Mouse (Mus musculus): ENCODE data around the gene Yif1a. TPM values are rescaled to one million over a fixed set of nuclear protein-coding genes. Genes with fewer than 3 reads are reported as not detected.

Gene Yif1a
- total and polyA plus RNA-seq, 2 experiments from 2014 or later = 38.8 to 40.4 TPM

- Histone ChIP-seq H3K9ac (replicated peaks; ENCODE audit: low read length, poor library complexity, severe bottlenecking) (no peak overlapping the region), H3K9me3 (ENCODE audit: low read length) (no peaks in the 10 kb centered on the region), H3K4me2 (ENCODE audit: low read depth, low read length, poor library complexity, severe bottlenecking) (no peak overlapping the region), H3K36me3 (ENCODE audit: insufficient read depth, low read length) (peaks cover 25% of the 10 kb centered on the region), H3K4me1 (ENCODE audit: insufficient read depth, low read length) (no peaks in the 10 kb centered on the region), H3K27me3 (ENCODE audit: insufficient read depth, low read length) (peaks cover 25% of the 10 kb centered on the region), H3K27ac (ENCODE audit: low read depth, low read length) (no peak overlapping the region), H3K4me3 (ENCODE audit: low read depth, low read length) (no peak overlapping the region)
- TF ChIP-seq CTCF (IDR thresholded peaks at IDR 0.05) = no peak
- ATAC-seq (ENCODE audit: low FRiP score) = no peak
- no peak for DNase-seq (ENCODE audit: low spot score)
- 79% methylated on average over 18 of the region's 18 CpGs for WGBS
Observed at GRCm38 (mm10) chr19:5082005-5082404, 6.3 kb upstream of the Yif1a start.

- H3K27ac ChIP-seq (ENCODE audit: low read depth, low read length) = no peak overlapping the region
- WGBS = 71% methylated on average over 24 of the region's 24 CpGs
- no peak for ATAC-seq (ENCODE audit: low FRiP score)
- peaks cover 3% of the 10 kb centered on the region; the same call in 1 of the 2 replicates for H3K4me1 ChIP-seq (ENCODE audit: insufficient read depth, low read length)
- H3K36me3 ChIP-seq (ENCODE audit: insufficient read depth, low read length) = peaks cover 25% of the 10 kb centered on the region
- no peak for TF ChIP-seq CTCF (IDR thresholded peaks at IDR 0.05)
- H3K9me3 ChIP-seq (ENCODE audit: low read length) = no peaks in the 10 kb centered on the region
- peaks cover 25% of the 10 kb centered on the region for H3K27me3 ChIP-seq (ENCODE audit: insufficient read depth, low read length)
- H3K4me2 ChIP-seq (ENCODE audit: low read depth, low read length, poor library complexity, severe bottlenecking) = no peak overlapping the region
- H3K4me3 ChIP-seq (ENCODE audit: low read depth, low read length) = no peak overlapping the region
- H3K9ac ChIP-seq (replicated peaks; ENCODE audit: low read length, poor library complexity, severe bottlenecking) = no peak overlapping the region
- DNase-seq (ENCODE audit: low spot score) = no peak
Observed at GRCm38 (mm10) chr19:5082596-5082995, 5.7 kb upstream of the Yif1a start.

GRCm38 (mm10) chr19:5083961-5084833 is 4.1 kb upstream of the Yif1a start:
- peak overlapping the region; percentile 77 for H3K4me3 ChIP-seq (ENCODE audit: low read depth, low read length)
- no peaks in the 10 kb centered on the region for H3K9me3 ChIP-seq (ENCODE audit: low read length)
- H3K27me3 ChIP-seq (ENCODE audit: insufficient read depth, low read length) = peaks cover 25% of the 10 kb centered on the region
- peaks cover 25% of the 10 kb centered on the region for H3K36me3 ChIP-seq (ENCODE audit: insufficient read depth, low read length)
- ATAC-seq (ENCODE audit: low FRiP score) (no peak), DNase-seq (ENCODE audit: low spot score) (no peak)
- peak overlapping the region; percentile 48; the same call in 1 of the 2 replicates for H3K27ac ChIP-seq (ENCODE audit: low read depth, low read length)
- peak overlapping the region; percentile 72 for H3K4me2 ChIP-seq (ENCODE audit: low read depth, low read length, poor library complexity, severe bottlenecking)
- H3K4me1 ChIP-seq (ENCODE audit: insufficient read depth, low read length) = peaks cover 7% of the 10 kb centered on the region; the same call in 1 of the 2 replicates
- TF ChIP-seq CTCF (IDR thresholded peaks at IDR 0.05) = no peak
- peak overlapping the region; percentile 91 for H3K9ac ChIP-seq (replicated peaks; ENCODE audit: low read length, poor library complexity, severe bottlenecking)
- WGBS = 57% methylated on average over 3 of the region's 3 CpGs

GRCm38 (mm10) chr19:5084834-5085144 is 3.5 kb upstream of the Yif1a start:
- 1% methylated on average over 15 of the region's 15 CpGs for WGBS
- Histone ChIP-seq H3K27me3 (ENCODE audit: insufficient read depth, low read length) (peaks cover 25% of the 10 kb centered on the region), H3K9me3 (ENCODE audit: low read length) (no peaks in the 10 kb centered on the region), H3K4me1 (ENCODE audit: insufficient read depth, low read length) (peaks cover 10% of the 10 kb centered on the region), H3K27ac (ENCODE audit: low read depth, low read length) (peak overlapping the region; percentile 48; the same call in 1 of the 2 replicates), H3K36me3 (ENCODE audit: insufficient read depth, low read length) (peaks cover 25% of the 10 kb centered on the region), H3K4me2 (ENCODE audit: low read depth, low read length, poor library complexity, severe bottlenecking) (peak overlapping the region; percentile 72), H3K9ac (replicated peaks; ENCODE audit: low read length, poor library complexity, severe bottlenecking) (peak overlapping the region; percentile 91), H3K4me3 (ENCODE audit: low read depth, low read length) (peak overlapping the region; percentile 77)
- no peak for ATAC-seq (ENCODE audit: low FRiP score)
- no peak for DNase-seq (ENCODE audit: low spot score)
- no peak for TF ChIP-seq CTCF (IDR thresholded peaks at IDR 0.05)

GRCm38 (mm10) chr19:5085145-5085863 is 3.0 kb upstream of the Yif1a start, which contains the start of gene Tmem151a:
Tmem151a (minus strand) TSS chr19:5085531.
- Histone ChIP-seq H3K27me3 (ENCODE audit: insufficient read depth, low read length) (peaks cover 25% of the 10 kb centered on the region), H3K36me3 (ENCODE audit: insufficient read depth, low read length) (peaks cover 21% of the 10 kb centered on the region)
- no peak for DNase-seq (ENCODE audit: low spot score)

More at GRCm38 (mm10) chr19:5085145-5085863, 3.0 kb upstream of the Yif1a start, which contains the start of gene Tmem151a:
- peak within 1 kb of the TSS; percentile 77 for H3K4me3 ChIP-seq (ENCODE audit: low read depth, low read length)
- H3K9ac ChIP-seq (replicated peaks; ENCODE audit: low read length, poor library complexity, severe bottlenecking) = peak within 1 kb of the TSS; percentile 91
- peaks cover 10% of the 10 kb centered on the region for H3K4me1 ChIP-seq (ENCODE audit: insufficient read depth, low read length)
- H3K4me2 ChIP-seq (ENCODE audit: low read depth, low read length, poor library complexity, severe bottlenecking) = peak within 1 kb of the TSS; percentile 72
- H3K9me3 ChIP-seq (ENCODE audit: low read length) = no peaks in the 10 kb centered on the region
- WGBS = 1% methylated on average over 52 of the region's 69 CpGs
- TF ChIP-seq CTCF (IDR thresholded peaks at IDR 0.05) = no peak
- H3K27ac ChIP-seq (ENCODE audit: low read depth, low read length) = peak within 1 kb of the TSS; percentile 48; the same call in 1 of the 2 replicates
- ATAC-seq (ENCODE audit: low FRiP score) = no peak
